Mouse (Mus musculus) common myeloid progenitor, adult 5-6 weeks (primary cell): Measurements from ENCODE around the gene Pde4d. TPM values are rescaled to one million over a fixed set of nuclear protein-coding genes. Genes with fewer than 3 reads are reported as not detected.

Experiments used
- ATAC-seq: replicated peaks from 2 replicates; pipeline ENCODE4 v1.8.0; 2016; ENCODE audit warnings: low read depth, mild to moderate bottlenecking, moderate TSS enrichment, inconsistent platforms; ENCODE audit not compliant: poor library complexity, severe bottlenecking
- total RNA-seq: library from RNA; stranded (forward); fragments of 200-1000, 187-1606 nt; gene quantifications from 2 replicates; pipeline ENCODE4 v1.2.3, GENCODE M21; 2017

Pde4d gene
- total RNA-seq, 1 experiment from 2014 or later, result 35.8 TPM

DNA sequence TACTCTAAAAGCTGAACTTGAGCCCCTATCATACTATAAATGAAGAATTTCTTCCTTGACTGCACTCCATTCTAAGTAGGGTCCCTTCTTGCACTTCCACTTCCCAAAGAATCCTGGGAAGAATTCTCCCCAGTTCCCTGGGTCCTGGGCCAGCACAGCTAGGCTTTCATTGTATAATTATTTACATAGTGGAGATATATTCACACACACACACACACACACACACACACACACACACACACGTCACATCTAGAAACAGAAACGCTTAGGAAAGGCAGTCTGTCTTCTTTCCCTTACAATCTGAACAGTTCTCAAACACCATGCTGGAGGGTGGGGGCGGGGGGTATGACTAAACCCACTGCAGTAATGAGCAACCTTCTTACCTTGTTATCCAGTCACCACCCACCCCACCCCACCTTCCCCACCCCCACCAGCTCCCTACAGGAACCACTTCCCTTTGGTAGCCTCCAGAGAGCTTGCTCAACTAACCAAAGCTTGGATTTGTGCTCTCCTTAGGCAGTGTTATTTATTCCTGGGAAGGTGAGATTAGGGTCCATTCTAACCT, 868.8 kb downstream of the Pde4d start:
- ATAC-seq, result no peak

DNA sequence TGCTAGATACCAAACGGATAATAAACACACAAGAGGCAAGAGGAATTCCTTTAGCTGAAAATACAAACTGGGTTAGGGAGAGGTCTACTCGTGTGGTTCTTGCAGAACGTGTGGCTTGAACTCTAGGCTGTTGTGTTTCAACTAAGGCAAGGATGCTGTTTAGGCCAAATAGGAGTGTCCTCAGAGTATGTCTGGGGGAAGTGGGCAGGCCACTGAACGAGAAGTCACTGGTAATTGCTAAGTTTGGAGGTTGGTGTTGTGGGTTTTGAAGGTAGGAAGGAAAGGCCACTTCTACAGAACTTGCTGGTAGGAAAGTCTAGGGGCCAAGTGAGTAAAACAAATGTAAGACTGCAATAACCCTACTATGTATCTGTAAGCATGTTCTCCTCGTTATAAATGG, 876.3 kb downstream of the Pde4d start:
- ATAC-seq, result peak; percentile 45; the same call in 1 of the 2 replicates

DNA sequence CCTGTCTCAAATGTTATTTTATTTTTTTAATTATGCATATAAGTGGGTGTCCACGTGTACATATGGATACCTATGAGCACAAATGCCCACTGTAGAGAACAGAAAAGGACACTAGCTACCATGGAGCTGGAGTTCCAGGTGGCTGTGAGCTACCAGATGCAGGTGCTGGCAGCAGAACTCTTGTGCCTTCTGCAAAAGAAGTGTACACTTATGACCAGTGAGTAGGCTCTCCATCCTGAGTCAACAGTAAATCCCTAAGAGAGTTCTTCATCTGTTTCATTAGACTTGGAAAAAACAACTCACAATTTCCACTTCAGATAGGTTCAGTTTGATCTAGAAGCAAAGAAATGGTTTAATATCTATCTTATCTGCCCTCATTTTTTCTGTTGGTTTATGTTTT, 881.8 kb downstream of the Pde4d start:
- no peak for ATAC-seq

DNA sequence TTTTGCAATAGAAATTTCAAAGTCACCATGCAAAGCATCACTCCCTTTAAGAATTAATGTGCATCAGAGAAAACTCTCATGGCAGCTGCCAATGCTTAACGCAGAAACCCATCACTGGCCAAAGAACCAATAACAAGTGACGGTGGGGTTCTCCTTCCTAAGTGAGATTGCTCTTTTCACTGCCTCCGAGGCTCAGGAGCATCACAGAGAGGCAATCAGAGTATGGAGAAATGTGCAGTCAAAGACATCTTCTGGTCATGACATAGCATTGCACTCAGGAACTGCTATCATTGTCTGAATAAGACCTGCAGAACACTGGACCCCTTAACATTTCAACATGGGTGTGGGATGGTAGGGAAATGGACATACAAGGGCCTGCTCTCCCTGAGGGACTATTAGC, 892.2 kb downstream of the Pde4d start:
- peak; percentile 64; the same call in 1 of the 2 replicates for ATAC-seq

DNA sequence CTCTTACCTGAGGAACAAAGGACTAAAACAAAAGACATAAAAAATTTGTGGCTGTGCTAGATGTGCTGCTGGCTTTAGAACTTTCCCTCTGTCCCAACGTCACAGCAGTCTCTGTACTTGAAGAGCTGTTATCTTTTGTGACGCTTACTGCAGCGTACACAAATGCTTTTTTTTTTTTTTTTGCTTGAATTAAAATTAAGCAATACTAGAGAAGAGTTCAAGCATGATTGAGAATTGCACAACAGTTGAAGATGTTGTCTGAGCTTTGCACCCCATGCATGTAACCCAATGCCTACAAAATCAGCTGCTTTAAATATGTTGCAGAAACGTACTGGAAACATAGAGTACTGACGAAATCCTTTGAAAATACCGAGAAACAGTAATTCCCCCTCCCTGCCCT, 892.7 kb downstream of the Pde4d start:
- peak; percentile 24; the same call in 1 of the 2 replicates for ATAC-seq

DNA sequence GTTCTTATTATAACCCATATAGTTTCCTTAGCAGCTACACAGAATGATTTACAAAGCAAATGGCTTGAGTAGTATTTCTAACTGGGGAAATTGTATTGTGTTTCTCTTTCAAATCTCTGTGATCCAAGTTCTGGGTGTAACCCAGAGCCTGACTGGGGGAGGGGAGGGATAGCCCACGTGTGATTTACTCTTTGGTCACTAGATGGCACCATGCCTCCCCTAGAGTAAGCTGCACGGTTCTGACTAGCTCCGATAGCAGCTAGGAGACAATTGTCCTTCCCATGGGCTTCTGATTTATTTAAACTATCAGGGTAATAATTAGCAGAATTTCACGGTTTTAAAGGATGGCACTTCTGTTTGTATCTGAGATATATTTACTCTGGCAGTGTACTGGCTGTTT, 893.8 kb downstream of the Pde4d start:
- peak; percentile 97 for ATAC-seq

DNA sequence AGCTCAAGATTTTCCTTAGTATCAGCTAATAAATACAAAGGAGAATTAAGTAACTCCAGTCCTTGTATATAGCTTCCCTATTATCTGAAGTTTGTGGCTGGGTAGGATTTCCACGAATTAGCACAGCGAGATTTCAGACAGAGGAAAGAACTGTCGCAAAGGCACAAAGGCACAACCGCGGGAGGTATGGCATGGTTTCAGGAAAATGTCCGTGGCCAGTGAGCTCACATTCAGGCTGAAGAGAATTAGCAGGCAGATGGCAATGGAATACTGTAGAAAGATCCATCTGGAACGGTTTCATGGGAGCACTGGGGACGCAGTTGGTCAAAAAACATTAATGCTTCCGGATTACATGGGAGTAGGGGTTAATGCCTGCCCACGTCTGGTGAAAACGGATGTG, 898.0 kb downstream of the Pde4d start:
- ATAC-seq, result no peak

DNA sequence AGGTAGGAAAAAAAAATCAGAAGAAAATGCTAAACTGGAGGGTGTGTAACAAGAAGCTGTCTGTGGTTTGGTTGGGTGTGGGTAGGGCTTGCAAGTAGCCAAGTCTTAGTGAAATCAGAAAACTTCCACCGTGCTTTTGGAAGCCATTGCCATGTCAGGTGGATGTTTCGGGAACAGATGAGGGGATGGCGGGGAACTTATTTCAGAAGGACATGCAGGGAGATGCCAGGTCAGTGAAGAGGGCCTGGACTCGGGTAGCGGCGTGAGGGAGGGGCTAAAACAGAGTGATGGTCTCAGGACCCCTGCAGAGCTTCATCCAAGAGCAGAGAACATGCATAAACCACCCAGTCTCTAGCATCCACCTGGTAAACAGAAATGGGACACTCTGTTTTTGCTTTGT, 898.6 kb downstream of the Pde4d start:
- ATAC-seq, result no peak

DNA sequence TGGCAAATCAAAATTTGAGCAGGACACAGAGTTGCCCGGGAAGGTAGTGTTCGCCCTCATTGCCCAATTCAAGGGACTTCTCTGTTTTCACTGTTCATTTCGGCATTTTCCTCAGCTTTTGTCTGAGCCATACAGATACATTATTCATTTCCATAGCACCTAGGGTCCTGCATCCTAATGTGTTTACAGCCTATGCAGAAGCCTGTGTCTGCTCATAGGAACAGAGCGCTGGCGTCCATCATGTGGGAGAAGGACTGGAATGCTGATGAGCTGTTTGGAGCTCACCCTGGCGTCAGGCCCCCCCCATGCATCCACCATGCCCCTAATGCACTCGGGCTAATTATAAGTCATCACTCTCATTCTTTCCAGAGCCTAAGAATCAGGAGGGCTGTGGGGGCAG, 900.4 kb downstream of the Pde4d start:
- no peak for ATAC-seq

DNA sequence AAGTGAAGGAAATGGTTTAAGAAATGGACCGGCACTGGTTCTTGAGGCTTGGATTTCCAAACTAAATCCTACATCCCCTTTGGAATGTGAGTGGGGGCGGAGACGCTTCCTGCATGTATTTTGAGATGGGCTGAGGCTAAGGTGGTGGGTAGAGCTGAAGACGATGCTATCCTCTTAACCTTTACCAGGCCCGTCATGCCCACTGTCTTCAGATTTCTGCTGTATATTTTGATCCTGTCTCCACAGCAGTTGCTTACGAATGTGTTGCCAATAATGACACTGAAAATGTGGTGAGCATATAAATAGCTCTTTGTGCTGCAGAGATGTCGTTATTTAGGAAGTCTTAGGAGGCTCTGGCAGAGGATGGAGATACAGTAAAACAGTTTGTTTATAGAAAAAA, 904.3 kb downstream of the Pde4d start:
- ATAC-seq, result no peak

DNA sequence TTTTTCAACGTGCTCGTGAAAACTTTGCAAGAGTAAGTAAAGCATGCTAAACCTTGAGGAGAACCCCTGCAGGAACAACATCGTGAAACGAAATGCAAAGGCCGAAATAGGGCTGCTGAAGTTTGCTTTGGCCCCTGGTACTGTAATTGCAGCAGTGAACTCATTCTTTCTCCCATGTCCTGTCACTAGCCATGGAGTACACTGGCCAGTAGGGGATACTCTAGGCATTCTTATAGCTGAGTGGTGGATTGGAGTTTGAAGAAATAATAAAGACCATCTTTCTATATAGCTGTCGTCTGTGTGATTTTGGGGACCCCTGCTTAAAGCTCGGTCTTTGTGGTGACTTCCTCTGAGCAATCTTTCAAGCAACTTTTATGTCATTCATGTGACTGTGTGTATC, 906.5 kb downstream of the Pde4d start:
- no peak for ATAC-seq

DNA sequence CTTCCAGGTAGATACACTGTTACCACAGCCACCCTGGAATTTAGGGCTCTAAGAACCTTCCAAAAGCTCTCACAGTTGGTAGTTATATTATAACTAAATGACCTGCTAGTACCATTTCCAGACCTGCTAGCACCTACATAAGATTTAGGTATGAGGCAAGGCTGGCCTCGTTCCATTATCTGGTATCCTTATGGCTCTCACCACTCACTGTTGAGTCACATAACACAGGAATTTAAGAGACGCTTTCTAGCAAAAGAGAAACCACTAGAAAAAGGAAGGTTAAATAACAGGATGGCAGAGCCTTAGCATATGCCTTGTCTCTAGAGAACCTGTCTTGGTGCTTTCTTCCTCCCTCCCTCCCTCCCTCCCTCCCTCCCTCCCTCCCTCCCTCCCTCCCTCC, 910.2 kb downstream of the Pde4d start:
- ATAC-seq, result no peak

DNA sequence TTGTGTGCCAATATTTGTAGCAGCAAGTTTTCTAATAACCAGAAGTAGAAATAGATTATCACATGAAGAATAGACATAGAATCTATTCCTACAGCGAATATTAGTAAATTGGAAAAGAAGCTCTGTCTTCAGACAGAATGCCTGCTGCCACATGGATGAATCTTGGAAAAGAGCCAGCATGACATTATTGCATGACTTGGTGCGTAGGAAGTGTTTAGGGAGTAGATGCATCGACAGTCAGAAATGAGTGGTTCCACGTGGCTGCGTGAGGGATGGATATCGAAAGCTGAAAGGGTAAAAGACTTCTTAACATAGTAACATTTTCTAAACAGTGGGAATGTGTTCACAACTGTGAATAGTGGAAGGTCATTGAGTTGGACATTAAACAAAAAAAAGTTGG, 912.6 kb downstream of the Pde4d start:
- ATAC-seq, result no peak

DNA sequence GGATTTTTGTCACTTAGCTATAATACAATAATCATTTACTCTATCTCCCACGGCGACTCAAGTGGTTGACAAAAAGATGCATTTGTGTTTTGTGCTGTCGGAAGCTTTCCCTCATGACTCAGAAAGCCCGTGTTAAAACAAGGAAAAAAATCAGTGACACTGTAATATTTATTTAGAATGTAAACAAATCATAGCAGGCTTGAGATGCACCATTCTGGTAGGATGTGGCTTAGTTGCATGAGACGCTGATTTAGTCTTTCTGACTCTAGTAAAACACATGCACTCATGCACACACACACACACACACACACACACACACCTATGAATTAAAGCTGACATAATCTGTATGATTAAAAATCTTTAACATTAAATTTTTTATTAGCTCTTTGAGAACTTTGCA, 924.7 kb downstream of the Pde4d start:
- ATAC-seq, result no peak

DNA sequence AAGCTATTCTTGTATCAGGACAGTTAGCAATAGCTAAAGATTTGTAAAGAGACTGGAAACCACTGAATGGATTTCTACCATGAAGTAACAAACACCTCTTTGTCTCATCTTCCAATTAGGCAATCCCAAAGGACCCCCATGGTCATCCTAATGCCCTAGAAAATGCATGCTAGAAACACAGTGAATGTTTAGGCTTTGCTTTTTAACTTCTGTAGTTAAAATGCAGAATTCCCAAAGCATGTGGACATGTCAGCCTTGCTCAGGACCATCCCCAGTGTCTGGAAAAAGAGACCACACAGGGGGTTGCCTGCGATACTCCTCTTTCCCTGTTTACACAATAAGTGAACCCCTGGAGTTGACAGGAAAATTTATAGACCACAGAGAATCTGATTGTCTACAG, 926.9 kb downstream of the Pde4d start:
- no peak for ATAC-seq

DNA sequence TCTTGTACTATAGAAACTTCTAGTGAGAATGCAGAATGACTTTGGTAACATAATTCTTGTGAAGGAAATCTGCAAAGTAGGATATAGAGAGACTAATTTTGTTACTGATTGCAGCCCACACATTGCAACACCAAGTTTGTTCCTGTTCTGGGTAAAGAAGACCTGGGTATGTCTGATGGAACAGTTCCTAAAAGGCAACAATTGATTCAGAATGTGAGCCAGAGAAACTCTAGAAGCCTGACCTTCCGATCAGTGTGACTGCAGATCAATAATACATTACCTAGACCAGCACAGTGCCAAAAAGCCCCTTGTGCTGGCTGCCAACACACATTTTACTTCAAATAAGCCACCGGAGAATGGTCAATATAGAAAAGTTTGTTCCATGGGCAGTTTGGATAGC, 930.4 kb downstream of the Pde4d start:
- no peak for ATAC-seq

DNA sequence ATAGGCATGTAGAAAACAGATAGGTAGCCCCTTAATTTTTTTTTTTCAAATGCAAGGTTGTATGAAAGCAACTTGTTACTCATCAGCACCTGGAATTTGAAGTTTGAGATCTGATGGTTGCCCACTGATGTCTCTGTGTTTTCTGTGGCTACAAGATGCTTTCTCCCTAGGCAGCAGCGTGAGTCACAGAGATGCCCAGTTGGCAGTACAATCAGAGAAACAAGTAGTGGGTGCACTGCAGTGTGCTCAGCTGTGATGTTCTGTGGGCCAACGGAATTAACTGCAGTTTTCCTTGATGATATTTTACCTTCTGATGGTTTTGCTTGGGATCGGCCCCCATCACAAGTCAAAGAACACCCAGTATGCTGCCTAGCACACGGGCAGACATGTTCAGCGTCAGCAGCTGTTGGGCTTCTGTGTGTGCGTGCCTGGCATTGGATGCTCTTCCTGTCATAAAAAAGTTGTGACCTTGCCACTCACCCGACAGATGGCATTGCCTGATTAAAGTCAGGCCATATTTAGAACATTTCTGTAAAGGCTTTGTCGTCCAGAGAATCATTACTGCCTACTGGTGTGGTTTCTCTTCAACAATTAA, 939.0 kb downstream of the Pde4d start:
- no peak for ATAC-seq

DNA sequence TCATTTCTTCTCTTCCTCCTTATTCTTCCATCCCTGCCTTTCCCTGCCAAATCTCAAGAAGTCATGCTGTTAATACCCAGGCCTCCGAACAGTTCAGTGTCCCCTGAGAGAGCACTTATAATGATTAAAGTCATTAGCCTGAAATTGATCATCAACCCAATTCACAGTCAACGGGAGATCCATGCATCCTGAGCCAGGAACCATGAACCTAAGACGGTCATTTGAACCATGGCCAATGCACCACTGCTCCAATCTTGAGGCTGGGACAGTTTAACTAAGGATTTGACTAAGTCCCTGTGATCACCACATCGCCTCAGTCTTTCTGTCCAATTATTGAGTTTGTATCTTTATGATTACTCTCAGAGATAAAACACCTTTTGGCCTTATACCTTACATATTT, 952.6 kb downstream of the Pde4d start:
- no peak for ATAC-seq

DNA sequence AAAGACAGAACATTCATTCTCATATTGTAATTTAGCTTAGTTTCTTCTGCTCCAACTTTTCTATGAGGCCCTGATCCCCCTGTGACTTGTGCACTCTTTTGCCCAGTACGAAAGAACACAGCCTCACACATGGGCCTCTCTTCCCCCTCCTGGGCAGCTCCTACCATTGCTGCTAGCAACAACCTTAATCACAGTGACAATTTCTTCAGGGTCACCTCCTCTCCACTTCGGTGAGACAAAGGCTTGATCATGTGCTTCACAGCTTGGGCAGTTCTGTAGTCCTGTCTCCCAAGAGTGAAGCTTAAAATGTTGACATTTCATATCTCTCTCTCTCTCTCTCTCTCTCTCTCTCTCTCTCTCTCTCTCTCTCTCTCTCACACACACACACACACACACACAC, 953.2 kb downstream of the Pde4d start:
- no peak for ATAC-seq

DNA sequence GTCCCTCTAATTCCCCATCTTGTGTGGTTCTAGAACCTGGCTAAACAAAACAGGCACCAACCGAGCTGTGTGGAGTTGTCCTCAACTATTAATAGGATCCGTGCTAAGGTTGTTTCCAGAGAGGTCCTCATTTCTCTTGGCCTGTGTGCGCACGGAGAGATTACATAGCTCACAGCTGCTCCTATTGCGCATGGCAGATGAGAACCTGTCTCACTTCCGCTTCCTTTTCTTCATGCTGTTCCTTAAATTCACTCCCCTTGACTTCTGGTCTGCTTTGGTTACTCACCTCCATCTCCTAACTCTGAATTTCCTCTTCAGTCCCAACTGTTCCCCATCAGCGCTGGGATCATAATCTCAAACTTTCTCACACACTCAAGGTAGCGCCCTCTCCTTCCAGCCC, 956.6 kb downstream of the Pde4d start:
- no peak for ATAC-seq

DNA sequence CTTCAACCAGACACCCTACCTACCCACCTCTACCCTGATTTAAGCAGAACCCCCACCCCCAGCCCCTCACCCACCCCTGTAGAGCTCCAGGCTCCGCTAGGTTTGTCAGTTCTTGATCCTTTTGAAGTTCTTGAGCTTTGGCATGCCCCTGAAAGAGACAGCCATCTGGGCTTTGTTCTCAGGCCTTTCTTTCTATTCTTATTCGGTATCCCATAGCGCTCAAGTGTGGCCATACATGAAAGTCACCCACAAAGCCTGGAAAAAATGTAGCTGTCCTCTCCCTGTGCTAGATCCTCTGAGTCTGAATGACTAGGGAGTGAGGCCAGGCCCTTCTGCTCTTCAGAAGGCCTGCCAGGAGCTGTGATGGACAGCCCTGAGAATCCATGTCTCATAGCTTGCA, 957.6 kb downstream of the Pde4d start:
- ATAC-seq, result no peak

DNA sequence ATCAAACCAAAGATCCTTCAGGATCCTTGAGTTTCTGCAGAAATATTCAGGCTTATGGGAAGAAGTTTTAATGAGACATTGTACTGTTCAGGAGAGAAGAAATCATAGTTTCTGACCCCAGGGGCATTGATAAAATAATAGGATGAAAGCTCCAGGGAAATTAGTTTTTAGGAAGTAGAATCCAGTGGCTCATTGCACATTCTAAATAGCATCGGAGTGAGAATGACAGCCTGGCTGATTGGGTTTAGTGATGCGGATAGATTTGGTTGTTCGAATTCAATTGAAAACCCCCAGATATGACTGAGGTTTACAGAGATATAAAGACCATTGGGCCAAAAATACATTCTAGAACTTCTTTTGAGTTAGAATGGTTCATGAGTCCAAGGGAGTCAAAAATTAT, 970.7 kb downstream of the Pde4d start:
- ATAC-seq, result no peak
